1 mouse cellular context compared by ENCODE assay signal in the genomic region with DNA sequence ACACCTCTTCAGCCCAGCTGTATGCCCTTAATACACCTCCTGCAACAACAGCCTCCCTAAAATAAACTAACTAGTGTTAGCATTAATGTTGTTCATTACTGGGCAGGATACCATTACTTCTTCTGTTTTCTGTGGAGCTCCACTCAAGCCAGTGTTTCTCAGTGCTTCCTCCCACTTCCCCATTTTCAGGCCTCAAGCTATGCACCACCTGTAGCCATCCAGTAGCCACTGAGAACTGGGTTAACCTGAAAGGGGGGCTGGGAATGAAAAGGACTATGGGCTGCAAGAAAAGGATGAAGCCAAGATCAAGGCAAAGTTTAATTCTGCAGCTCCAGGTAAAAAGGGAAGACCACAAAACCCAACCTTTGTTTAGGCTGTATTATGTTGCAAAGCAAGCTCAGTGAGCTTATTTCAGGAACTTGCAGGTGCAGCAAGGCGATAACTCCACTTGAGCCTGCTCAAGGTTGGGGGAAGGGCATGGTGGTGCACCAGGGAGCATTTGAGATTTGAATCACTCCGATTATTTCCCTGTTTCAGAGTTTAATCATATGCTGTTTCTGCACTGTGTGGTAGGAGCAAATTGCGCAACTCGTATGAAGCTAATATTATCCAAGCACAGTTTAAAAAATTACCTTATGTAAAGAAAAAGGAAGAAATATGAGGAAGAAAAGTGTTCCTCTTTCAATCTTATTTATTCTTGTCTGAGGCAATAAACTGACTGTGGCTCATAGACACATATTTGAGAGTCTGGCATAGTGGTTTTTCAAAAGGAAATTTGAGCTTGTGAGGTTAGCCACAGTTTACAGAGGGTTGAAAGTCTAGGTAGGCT.
TF ChIP-seq lines count a peak whose summit lies in the region.

No protein-coding gene starts in this region.

TF ChIP-seq in MEL, 35 proteins besides CTCF, POLR2A, EP300 and RAD21:
- TF ChIP-seq SIN3A (IDR thresholded peaks at IDR 0.05; ENCODE audit: low read length) (peak; percentile 62), TCF12 (IDR thresholded peaks at IDR 0.05; ENCODE audit: low read depth, low read length) (peak; percentile 91), BHLHE40 (IDR thresholded peaks at IDR 0.05; ENCODE audit: borderline replicate concordance, low read depth, low read length) (peak; percentile 52; the same call in 1 of the 2 replicates), SMC3 (IDR thresholded peaks at IDR 0.05; ENCODE audit: low read depth, low read length) (no peak), ZNF384 (IDR thresholded peaks at IDR 0.05; ENCODE audit: low read depth, low read length) (no peak), CHD2 (IDR thresholded peaks at IDR 0.05; ENCODE audit: low read length) (peak; percentile 60), E2F4 (IDR thresholded peaks at IDR 0.05; ENCODE audit: borderline replicate concordance, low read depth, low read length) (no peak), GABPA (IDR thresholded peaks at IDR 0.05; ENCODE audit: low read depth, low read length) (no peak), MEF2A (IDR thresholded peaks at IDR 0.05; ENCODE audit: extremely low read depth, insufficient replicate concordance, low read depth, low read length, poor library complexity, severe bottlenecking) (peak; percentile 60; the same call in 1 of the 2 replicates), TAL1 (IDR thresholded peaks at IDR 0.05; ENCODE audit: low read length) (peak; percentile 76), MAFK (IDR thresholded peaks at IDR 0.05; ENCODE audit: borderline replicate concordance, low read depth, low read length) (peak; percentile 11; the same call in 1 of the 2 replicates), POLR2AphosphoS5 (IDR thresholded peaks at IDR 0.05; ENCODE audit: borderline replicate concordance, low read depth, low read length) (no peak), ETS1 (IDR thresholded peaks at IDR 0.05; ENCODE audit: low read depth, low read length) (peak; percentile 73), ZMIZ1 (IDR thresholded peaks at IDR 0.05; ENCODE audit: low read depth, low read length) (no peak), GATA1 (IDR thresholded peaks at IDR 0.05; ENCODE audit: low read depth, low read length) (peak; percentile 85), RCOR1 (IDR thresholded peaks at IDR 0.05; ENCODE audit: low read depth, low read length) (peak; percentile 93), UBTF (IDR thresholded peaks at IDR 0.05; ENCODE audit: borderline replicate concordance, insufficient read depth, low read depth, low read length) (no peak), MAX (IDR thresholded peaks at IDR 0.05; ENCODE audit: low read length) (no peak), USF1 (IDR thresholded peaks at IDR 0.05; ENCODE audit: low read depth, low read length) (no peak), TBP (IDR thresholded peaks at IDR 0.05; ENCODE audit: low read depth, low read length) (0 out of 2 replicates have a peak, but pooled peaks have one; percentile 47)
